Mouse (Mus musculus): ENCODE results near the gene Nfib.

The Nfib gene

DNA sequence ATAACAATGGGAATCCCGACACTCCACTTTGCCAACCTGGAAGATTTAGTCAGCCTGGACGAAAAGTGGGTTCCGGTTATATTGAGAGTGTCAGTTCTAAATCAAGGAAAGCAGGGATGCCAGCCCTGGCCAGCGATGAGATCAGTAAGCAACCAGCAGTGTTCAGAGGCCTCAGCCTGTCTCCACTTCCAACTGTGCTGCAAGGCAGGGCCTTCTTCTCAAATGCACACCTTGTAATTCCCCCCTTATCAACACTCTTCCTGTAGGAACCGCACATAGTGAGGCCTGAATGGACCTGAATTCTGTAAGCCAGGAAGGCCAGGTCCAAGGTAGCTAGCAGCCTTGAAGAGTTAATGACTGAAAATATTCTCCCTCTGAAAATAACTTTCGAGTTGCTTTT lies 239.4 kb downstream of the Nfib start:
- DNase-seq (ENCODE audit: low spot score), result no peak

DNA sequence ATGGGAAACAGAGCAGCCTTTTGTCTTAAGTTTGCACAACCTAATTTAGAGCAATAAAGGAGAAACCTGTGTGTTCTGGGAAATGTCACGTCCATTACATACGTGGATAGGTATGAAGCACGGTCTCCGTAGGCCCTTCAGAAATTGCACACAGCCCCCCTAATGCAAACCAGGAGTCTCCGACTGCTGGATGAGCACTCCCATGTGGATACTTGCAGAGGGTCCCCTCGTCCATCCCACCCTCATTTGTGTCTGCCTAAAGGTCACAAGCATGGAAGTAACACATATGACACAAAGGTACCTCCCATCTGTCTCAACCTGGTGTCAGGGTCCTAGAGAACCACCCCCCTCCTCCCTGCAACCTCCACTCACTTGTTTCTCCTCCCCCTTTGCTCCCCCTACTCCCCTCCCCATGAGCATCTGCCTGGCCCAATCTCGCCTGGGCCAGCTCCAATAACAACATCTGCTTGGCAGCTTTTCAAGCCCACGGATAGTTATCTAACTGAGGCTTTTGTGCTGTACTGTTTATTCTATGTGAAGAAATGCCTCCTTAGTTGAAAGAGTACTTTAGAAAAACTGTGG lies 241.4 kb downstream of the Nfib start:
- peak; percentile 67 for DNase-seq (ENCODE audit: low spot score)

GRCm38 (mm10) chr4:82463189-82463715 lies 242.3 kb downstream of the Nfib start:
- DNase-seq (ENCODE audit: low spot score), result no peak

- DNase-seq (ENCODE audit: low spot score), result no peak
Observed at GRCm38 (mm10) chr4:82461676-82462075, 243.9 kb downstream of the Nfib start.

DNA sequence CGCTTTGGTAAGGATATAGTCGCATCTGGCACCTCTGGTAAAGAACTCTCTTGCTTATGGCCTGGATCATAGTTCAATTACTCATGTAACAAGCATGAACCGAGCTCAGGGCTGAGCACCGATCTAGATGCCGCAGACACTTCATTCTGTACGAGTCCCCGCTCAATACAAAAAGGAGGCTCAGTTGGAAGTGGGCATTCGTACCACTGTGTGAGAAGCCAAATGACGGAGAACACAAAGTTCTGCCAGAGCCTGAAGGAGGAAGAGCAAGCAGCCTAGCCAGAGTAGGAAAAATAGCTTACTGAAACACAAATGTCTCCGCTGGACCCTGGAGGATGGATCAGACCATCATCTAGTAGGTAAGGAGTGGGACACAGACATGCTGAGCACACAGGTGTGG lies 246.7 kb downstream of the Nfib start:
- no peak for DNase-seq (ENCODE audit: low spot score)

- DNase-seq (ENCODE audit: low spot score), result no peak
Observed at GRCm38 (mm10) chr4:82456908-82457307, 248.6 kb downstream of the Nfib start.

GRCm38 (mm10) chr4:82456323-82456713 lies 249.2 kb downstream of the Nfib start:
- DNase-seq (ENCODE audit: low spot score), result no peak

DNA sequence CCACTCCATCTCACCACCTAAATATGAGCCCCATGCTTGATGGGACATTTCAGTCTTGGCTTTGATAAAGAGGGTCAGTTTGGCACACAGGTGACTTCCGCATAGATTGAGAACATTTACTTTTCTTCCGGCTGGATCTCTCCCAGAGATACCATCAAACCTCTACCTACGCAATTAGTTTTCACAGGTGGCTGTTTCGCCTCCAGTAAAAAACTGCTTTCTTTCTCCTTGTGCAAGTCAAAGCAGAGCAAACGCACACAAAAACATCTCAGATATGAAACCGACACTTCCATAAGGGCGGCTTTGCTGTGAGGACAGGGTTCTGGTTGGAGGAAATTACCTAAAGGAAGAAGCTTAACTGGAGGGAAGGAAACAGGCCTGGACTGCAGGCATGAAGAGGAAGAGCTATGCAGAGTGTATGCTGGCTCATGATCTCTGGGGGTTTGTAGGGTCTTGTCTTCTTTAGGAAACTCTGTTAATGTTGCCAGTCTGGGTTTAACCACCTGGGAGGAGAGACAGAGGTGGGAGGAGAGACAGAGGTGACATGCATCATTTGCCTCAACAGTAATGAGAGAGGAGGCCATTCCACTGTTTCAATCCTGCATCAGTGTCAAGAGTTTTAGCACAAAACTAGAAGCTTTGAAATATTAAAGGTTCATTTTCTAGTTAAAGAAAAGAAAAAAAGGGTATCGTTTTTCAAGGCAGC lies 249.8 kb downstream of the Nfib start:
- DNase-seq (ENCODE audit: low spot score), result no peak

DNA sequence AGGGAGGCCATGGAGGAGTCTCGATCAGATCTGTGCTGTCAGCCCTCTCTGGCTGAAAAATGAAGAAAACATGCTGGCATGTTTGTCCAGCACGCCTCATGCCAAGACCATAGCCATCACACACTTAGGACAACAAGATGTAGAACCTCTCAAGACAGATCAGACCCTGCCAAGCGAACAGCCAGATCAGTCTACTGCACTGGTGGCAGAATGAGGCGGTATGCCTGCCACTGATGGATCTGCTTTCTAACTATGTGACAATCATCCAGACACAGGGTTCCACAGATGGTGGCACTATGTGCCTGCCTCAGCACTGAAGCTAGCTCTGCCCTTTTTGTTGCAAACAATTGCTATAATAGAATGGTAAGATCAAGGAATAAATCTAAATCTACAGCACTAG lies 250.6 kb downstream of the Nfib start:
- DNase-seq (ENCODE audit: low spot score), result no peak

DNA sequence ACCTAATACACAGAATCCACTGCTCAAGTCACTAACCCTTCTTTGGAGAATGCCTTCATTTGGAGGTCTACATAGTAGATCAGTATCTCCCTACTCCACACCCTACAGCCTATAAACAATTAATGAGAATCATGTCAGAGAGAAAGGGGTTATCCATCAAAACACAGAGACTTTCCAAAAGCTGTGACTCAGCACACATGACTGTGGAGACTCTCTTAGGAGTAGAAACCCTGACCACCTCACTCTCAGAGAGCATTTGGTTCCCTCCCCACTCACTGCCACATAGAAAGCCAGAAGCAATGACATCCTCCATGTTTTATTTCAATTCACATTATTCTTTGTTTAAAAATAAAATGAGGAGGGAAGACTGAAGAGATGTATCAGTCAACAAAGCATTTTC lies 252.2 kb downstream of the Nfib start:
- no peak for DNase-seq (ENCODE audit: low spot score)

GRCm38 (mm10) chr4:82452905-82453304 lies 252.6 kb downstream of the Nfib start:
- no peak for DNase-seq (ENCODE audit: low spot score)

GRCm38 (mm10) chr4:82447061-82447671 lies 258.4 kb downstream of the Nfib start:
- peak; percentile 93 for DNase-seq (ENCODE audit: low spot score)

DNA sequence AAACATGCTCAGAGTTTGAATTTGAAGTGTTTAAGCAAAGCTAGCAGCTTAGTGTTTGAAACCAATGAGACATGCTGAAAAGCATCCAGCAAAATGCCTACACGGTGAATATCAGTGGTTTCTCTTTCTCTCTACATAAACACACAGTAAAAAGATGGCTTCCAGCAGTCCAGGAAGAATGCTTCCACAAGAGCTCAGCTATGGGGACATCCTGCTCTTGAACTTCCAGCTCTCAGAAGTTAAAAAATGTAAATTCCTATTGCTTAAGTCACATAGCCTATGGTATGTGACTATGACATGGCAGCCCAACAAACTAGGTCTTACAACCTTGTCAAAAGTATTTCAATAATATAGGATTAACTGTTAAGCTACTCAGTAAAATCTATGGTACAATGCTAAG lies 261.5 kb downstream of the Nfib start:
- DNase-seq (ENCODE audit: low spot score), result no peak

GRCm38 (mm10) chr4:82443441-82443840 lies 262.1 kb downstream of the Nfib start:
- no peak for DNase-seq (ENCODE audit: low spot score)

DNA sequence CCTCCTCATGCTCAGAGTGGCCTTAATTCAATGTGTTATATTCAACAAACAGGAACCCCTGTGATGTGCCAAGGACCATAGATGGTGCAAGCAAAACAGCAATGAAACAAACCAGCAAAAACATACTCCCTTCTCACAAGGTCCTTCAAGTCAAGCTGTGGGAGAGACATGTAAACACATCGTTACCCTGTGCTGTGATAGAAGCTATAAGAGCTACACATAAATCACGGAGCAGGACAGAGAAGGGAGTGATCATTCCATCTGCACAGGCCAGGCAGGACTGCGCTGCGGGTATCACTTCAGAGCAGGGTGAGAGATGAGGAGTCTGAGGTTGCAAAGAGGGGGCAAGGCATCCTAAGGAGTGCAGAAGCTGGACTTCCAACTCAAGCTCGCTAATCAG lies 262.5 kb downstream of the Nfib start:
- no peak for DNase-seq (ENCODE audit: low spot score)

- no peak for DNase-seq (ENCODE audit: low spot score)
Observed at GRCm38 (mm10) chr4:82440606-82441005, 264.9 kb downstream of the Nfib start.

GRCm38 (mm10) chr4:82439813-82440212 lies 265.7 kb downstream of the Nfib start:
- no peak for DNase-seq (ENCODE audit: low spot score)

DNA sequence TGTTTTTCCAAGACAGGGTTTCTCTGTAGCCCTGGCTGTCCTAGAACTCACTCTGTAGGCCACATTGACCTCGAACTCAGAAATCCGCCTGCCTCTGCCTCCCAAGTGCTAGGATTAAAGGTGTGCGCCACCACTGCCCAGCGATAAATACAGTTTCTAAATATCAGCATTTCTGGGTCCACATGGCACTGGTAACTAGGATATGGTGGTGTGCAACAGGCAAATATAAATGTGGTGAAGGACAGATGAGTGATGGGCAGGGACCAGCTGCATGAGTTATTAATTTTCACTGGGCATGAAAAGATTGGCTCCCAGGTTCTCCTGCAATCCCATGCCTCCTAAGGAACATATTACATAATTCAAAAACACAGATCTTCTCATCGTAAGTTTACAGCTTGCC lies 266.9 kb downstream of the Nfib start:
- DNase-seq (ENCODE audit: low spot score), result no peak

- peak; percentile 79 for DNase-seq (ENCODE audit: low spot score)
Observed at GRCm38 (mm10) chr4:82437533-82438318, 267.8 kb downstream of the Nfib start.

DNA sequence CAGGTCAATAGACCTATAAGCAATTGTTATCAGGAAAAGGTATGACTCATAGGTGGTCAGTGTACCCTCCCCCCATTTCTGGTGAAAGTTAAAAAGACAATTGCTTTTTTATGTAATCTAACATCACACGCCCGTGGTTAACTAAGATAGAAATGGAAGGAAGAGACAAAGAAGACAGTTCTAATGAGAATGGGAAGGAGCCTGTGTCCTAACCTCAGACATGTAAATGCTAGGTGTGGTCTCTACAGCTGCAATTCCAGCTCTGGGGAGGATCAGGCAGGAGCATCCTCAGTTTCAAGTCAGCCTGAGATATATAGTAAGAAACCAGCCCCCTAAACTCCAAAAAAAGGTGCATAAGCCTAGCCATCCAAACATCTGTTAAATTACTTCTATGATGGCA lies 268.9 kb downstream of the Nfib start:
- DNase-seq (ENCODE audit: low spot score), result no peak

GRCm38 (mm10) chr4:82435716-82436115 lies 269.8 kb downstream of the Nfib start:
- DNase-seq (ENCODE audit: low spot score), result peak; percentile 85

- DNase-seq (ENCODE audit: low spot score), result peak; percentile 56
Observed at GRCm38 (mm10) chr4:82433926-82434705, 271.4 kb downstream of the Nfib start.

Data from lung, postnatal 25 days (tissue).